Mouse (Mus musculus) kidney, adult 2 months (tissue): ENCODE results near the gene F2. TPM values are rescaled to one million over a fixed set of nuclear protein-coding genes. Genes with fewer than 3 reads are reported as not detected.

Experiments
- DNase-seq: peaks from one replicate; pipeline ENCODE4 v3.0.0; 2021
- H3K27ac ChIP-seq: fragments of 200-500 bp; 2 replicates; pipeline ENCODE4 v1.5.1; 2012; ENCODE audit warnings: low read depth, low read length, control low read depth, inconsistent platforms; ENCODE audit not compliant: insufficient read depth
- H3K27me3 ChIP-seq: fragments of 200-500 bp; replicated peaks from 2 replicates; pipeline ENCODE4 v1.6.1; 2012; ENCODE audit warnings: mild to moderate bottlenecking, moderate library complexity, low read length, inconsistent platforms; ENCODE audit not compliant: control insufficient read depth, insufficient read depth
- H3K36me3 ChIP-seq: fragments of 200-500 bp; 2 replicates; pipeline ENCODE4 v1.6.1; 2012; ENCODE audit warnings: mild to moderate bottlenecking, moderate library complexity, low read length, inconsistent platforms; ENCODE audit not compliant: control insufficient read depth, insufficient read depth
- H3K4me1 ChIP-seq: fragments of 200-500 bp; 2 replicates; pipeline ENCODE4 v1.6.1; 2011; ENCODE audit warnings: low read length; ENCODE audit not compliant: control insufficient read depth, insufficient read depth
- H3K4me3 ChIP-seq: fragments of 200-500 bp; 2 replicates; pipeline ENCODE4 v1.5.1; 2011; ENCODE audit warnings: mild to moderate bottlenecking, low read depth, low read length, control low read depth; ENCODE audit not compliant: insufficient read depth
- CTCF ChIP-seq: fragments of 200-500 bp; conservative IDR thresholded peaks from 2 replicates; pipeline ENCODE4 v1.5.1; 2011; ENCODE audit warnings: low read depth, mild to moderate bottlenecking, control low read depth, low read length, moderate library complexity, mixed read lengths; ENCODE audit not compliant: insufficient read depth, insufficient read length
- POLR2A ChIP-seq: fragments of 200-500 bp; IDR thresholded peaks from one replicate; pipeline ENCODE4 v1.6.1; 2011; ENCODE audit warnings: low read depth, low read length, control low read depth
- WGBS: fragments of 180-500 bp; shearing (Covaris S2); methylation state at CpG from one replicate; pipeline ENCODE4 v1.1.7; 2018; 5-methylcytosine and 5-hydroxymethylcytosine counted together
- polyA plus RNA-seq: library from polyadenylated mRNA; depleted of rRNA; stranded (reverse); fragments of >200 nt; gene quantifications from 2 replicates; pipeline ENCODE4 v1.2.3, GENCODE M21; 2012; rRNA removed

Gene F2
- polyA plus RNA-seq, 1 experiment = 0.06 TPM

DNA sequence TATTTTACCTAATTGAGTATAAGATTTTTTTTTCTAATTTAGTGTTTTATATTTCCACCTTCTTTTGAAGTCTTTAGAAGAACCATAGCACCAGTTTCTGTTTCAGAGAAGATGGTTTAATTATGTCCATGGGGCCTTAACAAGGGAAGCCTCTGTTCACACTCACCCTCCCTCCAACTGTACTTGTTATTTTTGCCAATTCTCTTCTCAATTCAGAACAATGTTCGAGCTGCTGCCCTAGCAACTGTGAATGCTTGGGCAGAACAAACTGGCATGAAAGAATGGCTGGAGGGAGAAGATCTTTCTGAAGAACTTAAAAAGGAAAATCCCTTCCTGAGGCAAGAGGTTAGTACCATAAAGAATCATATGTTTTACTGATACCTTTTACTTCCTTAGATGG is 55.3 kb downstream of the F2 start:
- Histone ChIP-seq H3K27ac (no peak overlapping the region), H3K36me3 (peaks cover 3% of the 10 kb centered on the region), H3K4me1 (no peaks in the 10 kb centered on the region), H3K4me3 (no peak overlapping the region), H3K27me3 (no peaks in the 10 kb centered on the region)
- DNase-seq = no peak
- no peak for TF ChIP-seq POLR2A
- no peak for TF ChIP-seq CTCF
- WGBS = 90% methylated on average over 1 of the region's 1 CpGs

Other genes starting within 250 kb of the F2 start
- 35.0 and 36.7 TPM in 2 replicates for gene 1110051M20Rik, start 191.7 kb downstream of the F2 start, polyA plus RNA-seq
- 8.6 and 10.3 TPM in 2 replicates for gene Lrp4, start 178.9 kb downstream of the F2 start, polyA plus RNA-seq
- gene Ckap5, start 109.7 kb downstream of the F2 start, polyA plus RNA-seq = 4.9 and 5.9 TPM in 2 replicates
- gene Zfp408, start 13.4 kb upstream of the F2 start, polyA plus RNA-seq = 8.4 and 10.0 TPM in 2 replicates
- gene Arhgap1, start 13.4 kb upstream of the F2 start, polyA plus RNA-seq = 90.2 and 91.6 TPM in 2 replicates
- 32.5 and 34.2 TPM in 2 replicates for gene Atg13, start 74.2 kb upstream of the F2 start, polyA plus RNA-seq
- gene Harbi1, start 74.4 kb upstream of the F2 start, polyA plus RNA-seq = 4.6 and 6.1 TPM in 2 replicates
- gene Ambra1, start 93.7 kb upstream of the F2 start, polyA plus RNA-seq = 34.5 and 35.3 TPM in 2 replicates